Mouse (Mus musculus): ENCODE measurements around the gene Txndc9. TPM values are rescaled to one million over a fixed set of nuclear protein-coding genes. Genes with fewer than 3 reads are reported as not detected.

The Txndc9 gene
- polyA plus RNA-seq, 1 experiment: 4.0 TPM

- Histone ChIP-seq H3K4me1 (ENCODE audit: control insufficient read depth, insufficient read depth, insufficient read length, low read length) (no peaks in the 10 kb centered on the region), H3K27me3 (ENCODE audit: control insufficient read depth, insufficient read depth, low read length) (no peaks in the 10 kb centered on the region), H3K36me3 (ENCODE audit: control insufficient read depth, insufficient read depth, low read length) (peaks cover 9% of the 10 kb centered on the region), H3K27ac (ENCODE audit: insufficient read depth, low read depth, low read length) (no peak overlapping the region), H3K4me3 (ENCODE audit: low read depth, low read length) (no peak overlapping the region)
- TF ChIP-seq POLR2A (IDR thresholded peaks at IDR 0.05; ENCODE audit: low read depth, low read length) (no peak), CTCF (IDR thresholded peaks at IDR 0.05; ENCODE audit: extremely low read depth, insufficient read length, insufficient replicate concordance, low read depth, low read length) (no peak)
- WGBS: 38% methylated on average over 3 of the region's 3 CpGs
Observed at GRCm38 (mm10) chr1:37999552-37999951, 1.9 kb upstream of the Txndc9 start.

- peak overlapping the region; percentile 96 for H3K4me3 ChIP-seq (ENCODE audit: low read depth, low read length)
- no peaks in the 10 kb centered on the region for H3K4me1 ChIP-seq (ENCODE audit: control insufficient read depth, insufficient read depth, insufficient read length, low read length)
- no peaks in the 10 kb centered on the region for H3K27me3 ChIP-seq (ENCODE audit: control insufficient read depth, insufficient read depth, low read length)
- peaks cover 14% of the 10 kb centered on the region for H3K36me3 ChIP-seq (ENCODE audit: control insufficient read depth, insufficient read depth, low read length)
- TF ChIP-seq POLR2A (IDR thresholded peaks at IDR 0.05; ENCODE audit: low read depth, low read length) (no peak), CTCF (IDR thresholded peaks at IDR 0.05; ENCODE audit: extremely low read depth, insufficient read length, insufficient replicate concordance, low read depth, low read length) (no peak)
- 0 out of 2 replicates have a peak overlapping the region, but pooled peaks have one; percentile 36 for H3K27ac ChIP-seq (ENCODE audit: insufficient read depth, low read depth, low read length)
- WGBS: 1% methylated on average over 41 of the region's 47 CpGs
Observed at GRCm38 (mm10) chr1:37998371-37999199, 892 bp upstream of the Txndc9 start.

- Histone ChIP-seq H3K36me3 (ENCODE audit: control insufficient read depth, insufficient read depth, low read length) (peaks cover 25% of the 10 kb centered on the region), H3K4me1 (ENCODE audit: control insufficient read depth, insufficient read depth, insufficient read length, low read length) (no peaks in the 10 kb centered on the region), H3K27ac (ENCODE audit: insufficient read depth, low read depth, low read length) (peak overlapping the region; percentile 91), H3K4me3 (ENCODE audit: low read depth, low read length) (peak overlapping the region; percentile 96), H3K27me3 (ENCODE audit: control insufficient read depth, insufficient read depth, low read length) (no peaks in the 10 kb centered on the region)
- TF ChIP-seq POLR2A (IDR thresholded peaks at IDR 0.05; ENCODE audit: low read depth, low read length): peak; percentile 52
- no peak for TF ChIP-seq CTCF (IDR thresholded peaks at IDR 0.05; ENCODE audit: extremely low read depth, insufficient read length, insufficient replicate concordance, low read depth, low read length)
- WGBS: under 1% methylated on average over 42 of the region's 42 CpGs
Observed at GRCm38 (mm10) chr1:37996877-37997484, 712 bp downstream of the Txndc9 start.

GRCm38 (mm10) chr1:37996226-37996625 is 1.5 kb downstream of the Txndc9 start:
- peaks cover 31% of the 10 kb centered on the region for H3K36me3 ChIP-seq (ENCODE audit: control insufficient read depth, insufficient read depth, low read length)
- 28% methylated on average over 3 of the region's 3 CpGs for WGBS
- H3K27ac ChIP-seq (ENCODE audit: insufficient read depth, low read depth, low read length): peak overlapping the region; percentile 91; the same call in 1 of the 2 replicates
- peak overlapping the region; percentile 96 for H3K4me3 ChIP-seq (ENCODE audit: low read depth, low read length)
- no peaks in the 10 kb centered on the region for H3K4me1 ChIP-seq (ENCODE audit: control insufficient read depth, insufficient read depth, insufficient read length, low read length)
- no peak for TF ChIP-seq CTCF (IDR thresholded peaks at IDR 0.05; ENCODE audit: extremely low read depth, insufficient read length, insufficient replicate concordance, low read depth, low read length)
- TF ChIP-seq POLR2A (IDR thresholded peaks at IDR 0.05; ENCODE audit: low read depth, low read length): no peak
- H3K27me3 ChIP-seq (ENCODE audit: control insufficient read depth, insufficient read depth, low read length): no peaks in the 10 kb centered on the region

GRCm38 (mm10) chr1:37987856-37988255 is 9.8 kb downstream of the Txndc9 start:
- Histone ChIP-seq H3K27ac (ENCODE audit: insufficient read depth, low read depth, low read length) (no peak overlapping the region), H3K27me3 (ENCODE audit: control insufficient read depth, insufficient read depth, low read length) (no peaks in the 10 kb centered on the region), H3K4me3 (ENCODE audit: low read depth, low read length) (no peak overlapping the region), H3K4me1 (ENCODE audit: control insufficient read depth, insufficient read depth, insufficient read length, low read length) (no peaks in the 10 kb centered on the region), H3K36me3 (ENCODE audit: control insufficient read depth, insufficient read depth, low read length) (peaks cover 50% of the 10 kb centered on the region)
- TF ChIP-seq POLR2A (IDR thresholded peaks at IDR 0.05; ENCODE audit: low read depth, low read length) (no peak), CTCF (IDR thresholded peaks at IDR 0.05; ENCODE audit: extremely low read depth, insufficient read length, insufficient replicate concordance, low read depth, low read length) (no peak)
- WGBS: 69% methylated on average over 5 of the region's 5 CpGs

GRCm38 (mm10) chr1:37985764-37986323 is 11.8 kb downstream of the Txndc9 start:
- no peak for TF ChIP-seq POLR2A (IDR thresholded peaks at IDR 0.05; ENCODE audit: low read depth, low read length)
- peak; percentile 63; the same call in 1 of the 2 replicates for TF ChIP-seq CTCF (IDR thresholded peaks at IDR 0.05; ENCODE audit: extremely low read depth, insufficient read length, insufficient replicate concordance, low read depth, low read length)
- 79% methylated on average over 9 of the region's 9 CpGs for WGBS

GRCm38 (mm10) chr1:37984326-37984725 is 13.4 kb downstream of the Txndc9 start:
- WGBS: 96% methylated on average over 1 of the region's 1 CpGs

More at GRCm38 (mm10) chr1:37985764-37986323, 11.8 kb downstream of the Txndc9 start:
- no peak overlapping the region for H3K27ac ChIP-seq (ENCODE audit: insufficient read depth, low read depth, low read length)
- H3K27me3 ChIP-seq (ENCODE audit: control insufficient read depth, insufficient read depth, low read length): no peaks in the 10 kb centered on the region
- peaks cover 34% of the 10 kb centered on the region for H3K36me3 ChIP-seq (ENCODE audit: control insufficient read depth, insufficient read depth, low read length)
- no peaks in the 10 kb centered on the region for H3K4me1 ChIP-seq (ENCODE audit: control insufficient read depth, insufficient read depth, insufficient read length, low read length)
- no peak overlapping the region for H3K4me3 ChIP-seq (ENCODE audit: low read depth, low read length)

More at GRCm38 (mm10) chr1:37984326-37984725, 13.4 kb downstream of the Txndc9 start:
- Histone ChIP-seq H3K4me3 (ENCODE audit: low read depth, low read length) (no peak overlapping the region), H3K27me3 (ENCODE audit: control insufficient read depth, insufficient read depth, low read length) (no peaks in the 10 kb centered on the region), H3K36me3 (ENCODE audit: control insufficient read depth, insufficient read depth, low read length) (peaks cover 27% of the 10 kb centered on the region), H3K27ac (ENCODE audit: insufficient read depth, low read depth, low read length) (no peak overlapping the region), H3K4me1 (ENCODE audit: control insufficient read depth, insufficient read depth, insufficient read length, low read length) (no peaks in the 10 kb centered on the region)
- TF ChIP-seq CTCF (IDR thresholded peaks at IDR 0.05; ENCODE audit: extremely low read depth, insufficient read length, insufficient replicate concordance, low read depth, low read length) (no peak), POLR2A (IDR thresholded peaks at IDR 0.05; ENCODE audit: low read depth, low read length) (no peak)
